Mouse (Mus musculus): Measurements from ENCODE around the gene Mdga1.

GRCm38 (mm10) chr17:29886655-29887251, 83.1 kb downstream of the Mdga1 start:
- no peak for TF ChIP-seq GATA1 (IDR thresholded peaks at IDR 0.05; ENCODE audit: low read length)
- no peak for TF ChIP-seq TAL1 (IDR thresholded peaks at IDR 0.05; ENCODE audit: low read length)

Data from erythroblast, embryonic 14.5 days (primary cell).